Mouse (Mus musculus) skeletal muscle tissue, adult 2 months (tissue): ENCODE data around the gene Grik4.

ENCODE experiments used
- DNase-seq: peaks from one replicate; pipeline ENCODE4 v3.0.0-alpha.2; 2012; ENCODE audit warnings: low read depth, low spot score

Grik4 gene

DNA sequence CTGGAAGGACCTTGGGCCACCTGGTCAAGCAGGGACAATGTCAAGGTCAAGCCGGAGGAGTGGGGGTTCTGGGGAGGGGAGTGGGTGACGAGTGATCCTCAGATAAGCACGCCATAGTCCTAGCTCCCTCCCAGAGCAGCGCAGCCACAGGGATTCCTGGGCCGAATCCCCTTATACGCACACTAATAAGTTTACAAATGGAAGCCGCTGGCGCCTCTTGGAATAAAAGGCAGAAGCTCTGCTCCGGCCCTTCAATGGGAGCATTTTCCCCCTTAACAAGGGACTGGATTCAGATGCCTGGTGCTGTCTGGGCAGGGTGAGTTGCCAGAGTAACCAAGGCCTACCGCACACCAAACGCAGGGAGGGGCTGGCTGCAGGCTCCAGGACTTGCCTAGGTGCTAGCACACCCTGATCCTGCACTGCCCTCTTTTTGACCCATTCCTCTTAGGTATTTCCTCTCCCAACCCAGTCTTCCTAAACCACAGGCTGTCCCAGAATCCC is 46.2 kb downstream of the Grik4 start:
- DNase-seq = no peak

DNA sequence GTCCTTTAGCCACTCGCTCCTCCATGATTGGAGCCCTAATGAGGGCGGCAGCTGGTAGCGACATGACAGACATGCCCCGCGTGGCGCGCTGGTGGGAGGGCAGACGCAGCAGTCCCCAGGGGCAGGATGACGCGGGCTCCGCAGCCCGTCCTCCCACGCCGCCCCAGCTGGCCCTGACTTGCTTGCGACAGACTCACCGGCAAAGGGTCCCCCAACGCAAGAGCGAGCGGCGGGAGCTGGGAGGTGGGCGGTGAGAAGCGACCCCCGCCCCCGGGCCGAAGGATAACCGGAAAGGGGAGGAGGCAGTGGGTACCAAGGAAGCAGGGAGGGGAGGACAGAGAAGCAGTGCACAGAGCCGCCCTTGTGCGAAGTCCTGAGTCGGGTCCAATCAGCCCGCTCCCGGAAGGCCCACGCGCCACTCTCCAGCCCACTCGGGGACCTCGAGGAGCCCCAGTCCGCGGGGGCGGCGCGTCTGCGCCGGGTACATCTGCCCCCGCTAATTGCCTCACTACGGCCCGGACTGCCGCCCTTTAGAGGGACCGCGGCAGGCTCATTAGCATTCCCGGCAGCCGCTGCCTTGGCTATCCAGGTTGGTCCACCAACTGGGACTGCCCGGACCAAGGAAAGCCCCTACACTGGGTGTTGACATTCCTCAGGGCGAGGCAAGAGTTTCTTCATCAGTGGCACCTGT is 46.8 kb downstream of the Grik4 start:
- no peak for DNase-seq

DNA sequence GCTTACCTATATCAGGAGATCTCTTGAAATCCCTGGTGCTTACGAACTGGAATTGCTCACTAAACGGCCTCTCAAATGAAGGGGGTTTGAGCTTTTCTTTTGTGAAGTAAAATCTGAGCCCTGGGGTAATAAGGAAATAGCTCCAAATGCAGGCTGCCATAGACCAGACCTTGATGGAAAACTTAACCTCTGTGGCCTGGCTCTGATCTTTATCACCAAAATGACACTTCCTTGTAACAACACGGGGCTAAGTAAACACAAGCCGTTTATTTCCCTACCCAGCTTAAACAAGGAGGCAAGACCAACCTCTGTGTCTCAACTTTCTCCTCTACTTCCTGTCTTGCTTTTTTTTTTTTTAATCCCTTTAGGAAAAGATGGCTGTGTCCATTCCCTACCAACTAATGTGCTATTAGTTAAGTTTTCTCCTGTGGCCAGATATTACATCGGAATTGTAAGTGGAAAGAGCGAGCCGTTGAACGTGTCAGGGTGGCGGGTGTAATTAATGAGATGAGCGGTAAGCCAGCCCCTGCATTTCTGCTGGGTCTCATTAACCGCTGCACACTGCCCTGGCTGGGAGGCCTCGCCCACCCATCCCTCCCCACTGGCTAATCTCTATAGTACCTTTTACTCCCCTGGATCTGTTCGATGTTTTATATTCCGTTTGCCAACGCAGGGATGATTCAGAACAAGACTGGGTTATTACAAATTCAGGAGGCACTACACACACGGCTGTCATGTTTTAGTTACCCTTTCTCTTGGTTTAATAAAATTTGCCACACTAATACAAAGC is 47.7 kb downstream of the Grik4 start:
- DNase-seq = no peak

DNA sequence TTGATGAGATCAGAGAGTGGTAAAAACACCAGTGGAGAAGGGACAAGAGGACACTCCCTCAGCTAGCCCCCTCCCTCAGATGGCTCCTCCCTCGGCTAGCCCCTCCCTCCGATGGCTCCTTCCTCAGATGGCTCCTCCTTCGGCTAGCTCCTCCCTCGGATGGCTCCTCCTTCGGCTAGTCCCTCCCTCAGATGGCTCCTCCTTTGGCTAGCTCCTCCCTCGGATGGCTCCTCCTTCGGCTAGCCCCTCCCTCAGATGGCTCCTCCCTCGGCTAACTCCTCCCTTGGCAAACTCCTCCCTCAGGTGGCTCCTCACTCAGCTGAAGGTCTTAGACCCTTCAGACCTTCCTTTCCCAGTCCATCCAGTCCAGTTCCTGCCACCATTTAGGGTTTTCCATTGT is 51.5 kb downstream of the Grik4 start:
- DNase-seq = no peak

DNA sequence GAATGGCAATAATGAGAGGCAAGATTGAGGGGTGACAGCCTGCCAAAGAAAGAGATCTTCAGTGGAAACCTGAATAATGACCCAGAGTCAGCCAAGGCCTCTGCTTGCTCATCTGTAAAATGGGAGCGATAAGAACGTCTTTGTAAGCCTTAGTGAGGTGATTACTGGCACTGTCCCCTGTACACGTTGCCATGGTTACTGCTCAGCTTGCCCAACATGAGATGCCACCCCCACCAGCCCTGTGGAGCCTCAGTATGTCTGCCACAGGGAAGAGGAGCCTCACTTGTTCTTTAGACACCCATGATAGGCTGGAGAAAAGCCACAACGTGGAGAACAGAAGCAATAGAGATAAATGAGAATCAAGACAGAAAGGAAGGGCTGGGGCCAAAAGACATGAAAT is 56.4 kb downstream of the Grik4 start:
- no peak for DNase-seq

DNA sequence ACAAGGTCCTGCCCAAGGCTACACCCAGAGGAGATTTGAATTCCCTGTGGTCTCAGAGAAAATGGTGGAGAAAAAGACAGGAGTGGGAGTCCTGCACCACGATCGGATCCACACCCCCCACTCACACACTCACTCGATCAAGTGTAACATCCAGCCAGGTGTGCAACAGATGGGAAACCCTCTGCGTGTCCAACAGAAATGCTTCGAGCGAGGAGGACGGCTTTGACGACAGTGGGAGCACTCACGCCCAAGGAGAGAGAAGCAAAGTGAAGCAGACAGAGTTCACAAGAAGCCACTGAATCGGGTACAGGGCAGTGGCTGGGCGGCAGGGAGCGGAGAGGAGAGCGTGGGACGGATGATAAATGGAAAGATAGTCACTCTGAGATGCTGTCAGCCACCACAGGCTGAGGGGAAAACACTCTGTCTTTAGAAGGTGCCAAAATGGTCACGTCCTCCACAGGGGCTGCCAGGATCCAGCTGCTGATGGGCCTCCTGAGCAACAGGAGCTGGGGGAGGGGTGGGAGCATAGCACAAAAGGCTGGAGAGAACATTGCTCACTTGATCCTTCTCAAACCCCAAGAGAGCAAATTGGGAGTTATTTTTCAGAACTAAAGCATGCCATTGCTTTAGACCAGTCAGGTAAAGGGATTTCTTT is 58.1 kb downstream of the Grik4 start:
- DNase-seq = no peak

DNA sequence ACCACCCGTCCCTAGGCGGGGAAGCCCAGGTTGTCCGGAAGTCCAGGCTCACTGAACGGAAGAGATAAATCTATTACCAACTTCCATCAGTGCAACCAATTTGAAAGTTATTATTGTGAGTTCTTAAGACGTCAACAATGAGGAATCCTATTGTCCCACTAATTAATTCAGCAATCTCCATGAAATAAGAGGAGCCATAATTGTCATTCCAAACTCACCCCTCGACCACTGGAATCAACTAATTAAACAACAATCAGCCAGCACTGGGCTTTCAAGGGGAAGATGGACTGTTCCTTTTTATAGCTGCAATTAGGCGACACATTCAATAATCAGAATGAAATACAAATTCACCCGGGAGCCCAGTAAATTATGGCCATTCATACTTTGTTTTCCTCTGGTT is 58.7 kb downstream of the Grik4 start:
- no peak for DNase-seq

DNA sequence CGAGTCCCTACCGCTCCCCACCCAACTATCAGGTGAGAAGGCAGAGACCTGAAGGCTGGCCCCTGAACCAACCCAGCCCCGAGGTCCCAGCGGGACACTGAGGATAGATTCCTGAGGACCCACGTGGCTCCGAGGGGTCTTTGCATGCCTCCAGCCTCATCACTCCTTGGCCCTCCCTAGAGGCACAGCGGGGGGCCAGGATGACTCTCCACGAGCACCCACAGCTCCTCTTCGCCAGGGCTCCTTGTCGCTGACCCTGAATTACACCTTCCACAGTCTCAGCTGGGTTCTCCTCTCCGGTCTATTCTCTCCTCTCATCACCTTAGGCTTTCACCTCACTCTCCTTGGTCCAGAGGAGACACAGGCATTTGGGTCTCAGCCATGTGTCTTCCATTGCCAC is 59.2 kb downstream of the Grik4 start:
- DNase-seq = no peak

DNA sequence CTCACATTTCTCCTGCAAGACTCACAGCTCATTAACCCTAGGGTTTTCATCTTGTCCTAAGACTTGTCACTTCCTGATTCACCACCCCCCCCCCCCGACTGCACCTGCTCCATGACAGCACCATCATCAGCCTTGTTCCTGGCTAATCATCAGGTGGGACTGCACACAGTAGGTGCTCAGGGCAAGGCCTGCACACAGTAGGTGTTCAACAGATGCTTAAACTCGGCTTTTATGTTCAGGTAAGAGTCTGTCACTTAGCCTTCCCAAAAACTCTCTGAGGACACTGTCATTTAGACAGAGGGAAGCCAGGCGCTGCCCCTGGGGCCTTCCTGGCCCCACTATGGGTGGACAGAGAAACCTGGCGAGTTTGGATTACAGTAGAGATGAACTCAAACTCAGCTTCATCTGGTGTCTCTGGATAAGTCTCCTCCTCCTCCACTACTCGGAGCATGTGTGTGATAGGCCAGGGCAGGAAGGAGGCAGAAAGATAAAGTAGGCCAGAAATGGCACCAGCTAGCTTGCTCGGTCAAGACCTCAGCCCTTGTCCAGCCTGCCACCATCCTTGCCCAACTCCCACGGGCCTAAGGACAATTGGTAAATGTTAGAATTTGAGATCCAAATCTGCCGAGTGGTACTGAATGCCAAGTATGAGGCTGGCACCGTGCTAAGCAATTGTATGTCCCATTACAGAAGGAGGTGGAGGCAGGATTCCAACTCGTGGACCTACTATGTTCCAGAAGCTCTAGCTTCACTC is 61.1 kb downstream of the Grik4 start:
- DNase-seq = no peak

DNA sequence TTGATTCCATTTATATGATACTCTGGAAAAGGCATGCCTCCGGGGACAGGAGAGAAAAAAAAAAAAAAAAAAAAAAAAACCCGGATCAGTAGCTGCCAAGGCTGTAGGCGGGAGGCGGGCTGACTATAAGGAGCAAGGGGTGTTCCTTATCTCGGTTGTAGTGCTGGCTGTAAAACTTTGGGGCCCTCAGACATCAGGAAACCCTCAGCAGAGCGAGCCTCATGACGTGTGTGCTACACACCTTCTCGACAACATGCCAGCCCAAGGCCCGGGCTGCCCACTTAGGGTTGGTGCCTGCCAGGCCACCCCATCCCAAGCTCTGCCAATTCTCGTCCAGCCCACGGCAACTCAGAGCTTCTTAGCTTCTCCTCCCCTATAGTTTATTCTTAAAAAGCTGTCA is 62.0 kb downstream of the Grik4 start:
- DNase-seq = no peak

DNA sequence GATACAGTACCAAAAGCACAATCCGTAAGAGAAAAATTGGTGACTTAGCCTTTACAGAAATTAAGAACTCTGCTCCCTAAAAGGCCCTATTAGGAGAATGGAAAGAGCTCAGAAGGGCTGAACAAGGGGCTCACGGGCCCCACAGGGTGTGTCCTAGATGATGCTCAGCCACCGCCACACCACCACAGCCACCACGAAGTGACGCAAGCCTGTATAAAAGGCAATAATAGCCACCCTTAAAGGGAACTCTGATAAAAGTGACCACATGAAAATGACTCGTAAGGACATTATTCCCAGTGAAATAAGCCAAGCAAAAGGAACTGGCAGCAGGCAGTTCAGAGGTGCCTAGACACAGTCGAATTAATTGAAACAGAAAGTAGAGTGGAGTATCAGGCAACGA is 63.3 kb downstream of the Grik4 start:
- DNase-seq = no peak

DNA sequence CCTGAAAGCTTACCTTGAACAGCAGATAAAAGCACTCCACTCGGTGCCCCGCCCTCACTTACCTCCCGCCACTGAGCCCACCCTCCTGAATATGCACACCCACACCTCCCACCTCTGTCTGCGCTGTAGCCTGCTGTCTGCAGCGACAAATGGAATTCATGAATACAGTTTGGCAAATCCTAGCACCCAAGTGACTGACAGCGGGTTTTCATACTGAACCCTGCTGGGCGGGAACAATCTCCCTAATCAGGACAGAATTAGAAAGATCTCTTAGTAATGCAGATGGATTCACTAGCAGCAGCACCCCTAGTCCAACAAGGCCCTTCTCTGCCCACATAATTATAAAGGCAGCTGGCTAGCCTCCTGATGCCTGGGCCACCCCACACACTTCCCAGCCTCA is 65.9 kb downstream of the Grik4 start:
- no peak for DNase-seq

DNA sequence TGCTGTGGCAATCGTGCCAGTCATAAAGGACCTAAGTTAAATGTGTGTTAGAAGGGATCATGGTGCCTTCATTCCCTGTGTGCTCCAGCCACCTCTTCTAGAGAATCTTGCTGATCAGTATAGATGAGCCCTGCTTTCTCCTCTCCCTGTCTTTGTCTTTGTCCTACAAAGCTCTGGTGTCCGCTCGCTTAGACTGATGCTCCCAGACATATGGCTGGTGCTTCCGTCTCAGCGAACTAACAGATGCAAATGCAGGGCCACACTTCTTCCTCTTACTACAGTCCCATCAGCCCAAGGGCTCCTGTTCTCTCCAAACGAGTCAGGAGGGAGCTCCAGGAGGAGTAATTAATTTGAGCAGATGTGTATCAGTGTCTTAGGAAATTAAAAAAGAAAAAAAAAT is 71.4 kb downstream of the Grik4 start:
- DNase-seq = no peak

DNA sequence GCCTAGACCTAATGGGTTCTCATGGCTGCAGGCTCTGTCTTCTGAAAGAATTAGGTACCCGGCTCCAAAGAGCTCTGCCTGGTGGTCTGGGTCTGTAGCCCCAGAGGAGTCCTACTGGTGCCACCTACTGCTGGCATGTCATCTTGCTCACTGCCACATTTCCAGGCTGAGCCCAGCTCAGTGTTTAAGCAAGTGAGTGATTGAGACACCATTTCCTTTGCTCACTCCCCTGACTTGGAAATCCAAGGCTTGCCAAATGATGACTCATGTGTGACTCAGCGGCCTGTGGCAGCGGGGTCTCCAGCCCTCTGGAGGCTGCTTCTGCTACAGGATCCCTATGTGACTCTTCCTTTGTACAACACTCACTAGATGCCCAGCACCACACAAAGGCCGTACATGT is 72.6 kb downstream of the Grik4 start:
- no peak for DNase-seq

DNA sequence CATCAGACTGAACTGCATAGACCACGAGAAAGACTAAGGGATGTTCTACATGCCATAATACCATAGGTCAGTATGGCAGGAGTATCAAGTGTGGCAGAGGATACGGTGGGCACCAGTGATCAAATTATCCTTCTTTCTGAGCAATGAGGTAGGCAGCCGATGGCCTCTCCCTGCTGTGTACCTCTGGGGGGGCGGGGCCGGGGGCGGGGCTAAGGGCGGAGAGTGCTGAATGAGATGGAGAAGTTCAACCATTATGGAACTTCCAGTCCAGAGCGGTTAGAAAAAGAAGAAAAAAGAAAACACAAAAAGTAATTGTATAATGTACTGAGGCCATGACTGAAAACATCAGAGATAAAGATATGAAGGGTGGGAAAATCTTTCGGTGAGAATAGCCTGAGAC is 74.0 kb downstream of the Grik4 start:
- no peak for DNase-seq

DNA sequence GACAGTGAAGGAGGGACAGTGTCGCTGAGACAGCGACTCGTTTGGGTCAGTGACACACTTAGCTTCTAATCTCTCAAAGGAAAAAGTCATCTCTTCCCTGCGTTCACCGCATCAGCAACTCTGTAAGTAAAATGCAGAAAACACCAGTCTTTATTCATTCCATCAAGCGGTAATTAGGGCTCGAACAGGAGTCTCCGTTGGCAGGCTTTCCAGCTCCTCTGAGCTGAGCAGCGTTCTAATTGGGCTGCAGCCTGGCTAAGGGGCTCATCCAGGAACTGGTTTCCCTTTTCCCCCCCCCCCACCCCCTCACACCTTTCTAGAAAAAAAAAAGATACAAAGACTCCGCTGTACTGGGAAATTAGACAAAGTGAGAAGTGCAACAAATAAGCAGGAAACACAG is 75.8 kb downstream of the Grik4 start:
- no peak for DNase-seq

DNA sequence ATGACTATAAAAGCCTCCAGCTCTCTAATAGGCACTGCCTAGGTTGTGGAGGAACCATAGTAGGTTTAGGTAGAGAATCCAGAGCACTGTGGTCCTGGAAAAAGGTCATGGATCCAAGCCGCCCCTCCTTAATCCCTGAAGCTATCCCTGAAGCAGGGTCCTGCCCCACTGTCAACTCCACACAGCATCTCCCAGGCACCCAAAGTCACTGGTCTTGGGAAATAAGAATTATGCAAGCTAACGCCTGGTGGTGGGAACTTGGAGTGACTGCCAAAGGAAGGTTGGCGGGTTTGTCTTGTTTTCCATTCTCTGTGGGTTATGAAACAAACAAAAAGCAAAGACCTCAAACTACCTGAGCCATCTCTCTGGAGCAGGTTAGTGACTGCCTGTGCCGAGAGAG is 77.6 kb downstream of the Grik4 start:
- DNase-seq = no peak

DNA sequence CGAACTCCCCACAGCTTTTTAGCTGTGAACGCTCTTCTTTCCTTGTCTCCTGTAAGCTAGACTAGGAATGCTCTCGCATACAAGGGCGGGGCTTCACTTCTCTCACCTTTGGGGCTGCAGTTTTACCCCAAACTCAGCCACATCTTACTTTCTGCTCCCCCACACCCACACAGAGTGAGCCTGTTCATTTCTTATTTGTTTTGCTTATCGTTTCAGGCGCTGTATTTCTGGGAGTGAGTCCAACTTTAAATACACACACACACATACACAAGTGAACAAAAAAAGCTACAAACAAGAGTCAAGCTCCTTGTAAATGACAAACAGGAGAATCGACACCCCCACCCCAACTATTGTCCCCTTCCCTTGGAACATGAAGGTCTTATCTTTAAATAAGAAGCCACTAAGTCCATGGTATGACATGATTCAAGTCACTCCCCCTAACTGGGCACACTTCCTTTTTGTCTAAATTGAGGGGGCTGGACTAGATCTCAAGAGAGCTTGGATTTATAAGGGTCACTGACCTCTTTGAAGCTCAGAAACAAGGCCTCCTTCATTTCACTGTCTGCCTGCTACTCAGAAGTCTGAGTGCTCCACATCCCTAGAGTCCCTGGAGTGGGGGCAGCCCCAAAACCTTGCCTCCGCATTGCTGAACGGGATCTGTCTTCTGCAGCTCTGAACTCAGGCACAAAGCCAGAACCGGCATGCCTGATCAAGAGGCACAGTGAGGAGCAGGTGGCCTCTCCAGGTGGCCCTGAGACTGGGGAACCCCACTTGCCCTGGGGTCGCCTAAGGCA is 79.1 kb downstream of the Grik4 start:
- DNase-seq = no peak

DNA sequence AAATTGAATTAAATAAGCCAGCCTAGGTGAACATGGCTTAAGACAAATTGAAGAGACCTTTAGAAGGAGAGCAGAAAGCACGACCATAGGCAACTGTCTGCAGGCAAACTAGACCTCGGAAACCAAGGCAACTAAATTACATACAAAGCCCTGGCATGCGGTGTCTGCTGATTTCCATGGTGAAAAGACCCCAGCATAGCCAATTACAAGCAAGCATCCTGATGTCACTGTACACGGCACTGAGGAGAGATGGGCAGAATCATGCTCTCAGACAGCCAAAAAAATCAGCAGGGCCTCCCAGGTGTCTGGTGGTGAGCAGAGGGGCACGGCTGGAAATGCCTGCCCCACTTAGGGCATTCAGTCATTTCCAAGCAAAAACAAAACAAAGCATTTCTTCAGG is 80.9 kb downstream of the Grik4 start:
- no peak for DNase-seq

DNA sequence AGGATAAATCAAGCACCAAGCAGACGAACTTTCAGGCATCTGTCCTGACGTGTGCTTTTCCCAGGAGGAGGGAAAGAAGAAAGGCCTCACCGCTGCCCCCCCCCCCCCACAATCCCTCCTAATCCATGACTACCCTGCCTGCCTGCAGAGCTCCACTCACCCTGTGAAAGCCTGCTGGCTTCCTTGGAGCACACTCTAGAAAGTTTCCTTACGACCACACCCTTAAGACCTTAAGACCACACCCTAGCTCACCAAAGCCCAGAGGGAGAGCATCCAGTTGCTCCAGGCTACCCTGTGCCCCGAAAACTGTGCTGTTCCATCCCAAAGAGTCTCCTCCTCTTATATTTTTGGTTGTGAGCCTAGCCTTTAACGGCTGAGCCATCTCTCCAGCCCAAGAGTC is 82.6 kb downstream of the Grik4 start:
- DNase-seq = no peak

DNA sequence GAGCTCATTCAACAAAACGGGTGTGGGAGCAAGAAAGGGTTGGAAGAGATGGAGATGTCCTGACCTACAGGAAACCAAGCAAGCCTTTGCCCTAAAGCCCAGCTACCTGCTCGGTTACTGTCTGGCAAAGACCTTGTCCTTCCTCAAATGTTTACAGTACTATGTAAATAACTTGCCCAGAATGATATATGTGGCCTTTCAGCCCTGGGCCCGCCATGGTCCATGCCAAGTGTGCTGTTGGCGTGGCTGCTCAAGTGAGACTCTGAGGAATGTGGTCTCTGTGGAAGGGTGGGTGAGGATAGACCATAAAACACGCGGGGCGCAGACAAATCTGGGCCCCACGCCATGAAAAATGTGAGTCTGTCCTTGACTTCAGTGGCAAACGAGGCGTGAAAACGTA is 83.1 kb downstream of the Grik4 start:
- no peak for DNase-seq
